In genomic region chr14:16366986-16367385, GRCm38 (mm10) we compare ENCODE assay signal across 10 mouse cellular contexts. TPM values are rescaled to one million over a fixed set of nuclear protein-coding genes. Genes with fewer than 3 reads are reported as not detected.
A peak's percentile ranks its signal among the peaks of the same experiment; 100 is the strongest.
DNase-seq lines count a peak whose midpoint lies in the region; ATAC-seq and TF ChIP-seq lines count a peak whose summit lies in the region.
"Had no signal": no experiment of that assay in that cellular context is flagged by ENCODE, and none has a peak within 500 bp of the region (broad histone marks: within the 10 kb centered on the region; RNA-seq: fewer than 3 reads in every experiment).

No protein-coding gene starts in this region.

- 0 out of 2 replicates have a peak overlapping the region, but pooled peaks have one; percentile 99 for H3K27ac ChIP-seq in heart, embryonic 10.5 days
- H3K27ac ChIP-seq in forebrain, postnatal 0 days (ENCODE audit: low read depth, low read length): no peak overlapping the region
- peak overlapping the region; percentile 96 for H3K27ac ChIP-seq in liver, embryonic 15.5 days (replicated peaks)

- ATAC-seq in forebrain, postnatal 0 days: no peak
- no peak for ATAC-seq in liver, embryonic 15.5 days (ENCODE audit: insufficient read depth)

- no peaks in the 10 kb centered on the region for H3K9me3 ChIP-seq in heart, embryonic 10.5 days
- H3K9me3 ChIP-seq in forebrain, postnatal 0 days (ENCODE audit: low read length): no peaks in the 10 kb centered on the region
- H3K9me3 ChIP-seq in liver, embryonic 15.5 days (replicated peaks): no peaks in the 10 kb centered on the region
- H3K9me3 ChIP-seq: G1E had no signal

- 50% methylated on average over 2 of the region's 2 CpGs for WGBS in heart, embryonic 10.5 days
- WGBS in forebrain, postnatal 0 days: 35% methylated on average over 2 of the region's 2 CpGs
- 24% methylated on average over 2 of the region's 2 CpGs for WGBS in liver, embryonic 15.5 days (ENCODE audit: insufficient replicate concordance)

- peak overlapping the region; percentile 28; the same call in 1 of the 2 replicates for H3K9ac ChIP-seq in forebrain, postnatal 0 days
- H3K9ac ChIP-seq in liver, embryonic 15.5 days: peak overlapping the region; percentile 98

- no peaks in the 10 kb centered on the region for H3K27me3 ChIP-seq in heart, embryonic 10.5 days (ENCODE audit: insufficient read depth, poor library complexity, severe bottlenecking)
- H3K27me3 ChIP-seq in forebrain, postnatal 0 days (ENCODE audit: insufficient read depth, low read length): no peaks in the 10 kb centered on the region
- H3K27me3 ChIP-seq in liver, embryonic 15.5 days: no peaks in the 10 kb centered on the region

- intact Hi-C loops in heart, postnatal 10 days (cut with DNase I): loop anchor here (5.0 kb wide), 2 partner anchors 50 to 1665 kb away; partner anchors contain the start of gene Slc4a7

- H3K4me3 ChIP-seq in heart, embryonic 10.5 days: peak overlapping the region; percentile 95
- H3K4me3 ChIP-seq in forebrain, postnatal 0 days (ENCODE audit: low read depth, low read length): peak overlapping the region; percentile 82
- H3K4me3 ChIP-seq in liver, embryonic 15.5 days (replicated peaks): peak overlapping the region; percentile 94

- H3K4me1 ChIP-seq in heart, embryonic 10.5 days: peaks cover 14% of the 10 kb centered on the region
- H3K4me1 ChIP-seq in forebrain, postnatal 0 days (ENCODE audit: insufficient read depth): peaks cover 11% of the 10 kb centered on the region; the same call in 1 of the 2 replicates
- H3K4me1 ChIP-seq in liver, embryonic 15.5 days (replicated peaks): peaks cover 42% of the 10 kb centered on the region

- peak; percentile 27; the same call in 1 of the 2 replicates for TF ChIP-seq CTCF in forebrain, postnatal 0 days (IDR thresholded peaks at IDR 0.05; ENCODE audit: low read depth)

- DNase-seq in heart, embryonic 10.5 days (ENCODE audit: low spot score): no peak
- no peak for DNase-seq in heart, postnatal 10 days
- peak; percentile 15 to 18 for DNase-seq in B cell, adult 2 months
- no peak for DNase-seq in forebrain, postnatal 0 days
- no peak for DNase-seq in adrenal gland, adult 2 months
- DNase-seq in right cerebral cortex, postnatal 4 days: no peak
- no peak for DNase-seq in adrenal gland, postnatal 4 days (ENCODE audit: low spot score in 2 of 2)
- DNase-seq: embryo, embryonic 11 days had no signal

- 0 out of 2 replicates have a peak, but pooled peaks cover 4% of the 10 kb centered on the region for H3K36me3 ChIP-seq in heart, embryonic 10.5 days
- no peaks in the 10 kb centered on the region for H3K36me3 ChIP-seq in forebrain, postnatal 0 days (ENCODE audit: insufficient read depth)
- H3K36me3 ChIP-seq in liver, embryonic 15.5 days (replicated peaks): no peaks in the 10 kb centered on the region

- H3K4me2 ChIP-seq in forebrain, postnatal 0 days (ENCODE audit: low read depth): peak overlapping the region; percentile 85
- H3K4me2 ChIP-seq in liver, embryonic 15.5 days: peak overlapping the region; percentile 80

RNA-seq across cellular contexts. Expression of gene Top2b, which starts 2.0 kb away (rescaled TPM):
- 39.3 and 49.6 TPM in 2 replicates for polyA plus RNA-seq in heart, embryonic 10.5 days (2016; fragmentation: Nextera tagmentation; extraction: Ambion mirVana)
- 100 to 1,000 TPM in 1 of 2 experiments, 10 to 100 TPM in 1; 96.3 to 108 TPM for total RNA-seq in heart, postnatal 10 days (2021)
- 173 and 198 TPM in 2 replicates for total RNA-seq in forebrain, postnatal 0 days (2014; rRNA removed)
- polyA plus RNA-seq in forebrain, postnatal 0 days (2015; fragmentation: Nextera tagmentation; extraction: Ambion mirVana): 45.0 and 52.8 TPM in 2 replicates
- 13.2 and 14.1 TPM in 2 replicates for polyA plus RNA-seq in liver, embryonic 15.5 days (2015; fragmentation: Nextera tagmentation; extraction: Ambion mirVana)
- total RNA-seq in adrenal gland, adult 2 months (2021): 10 to 100 TPM; 68.7 to 80.1 TPM
- 4.3 and 5.6 TPM in 2 replicates for polyA plus RNA-seq in adrenal gland, adult 2 months (2012; rRNA removed)
- 100 to 1,000 TPM; 111 to 119 TPM for total RNA-seq in adrenal gland, postnatal 4 days (2021)

Comparison
In these comparisons a context has a peak if more than half of its experiments do, and no peak if none do; other contexts are left out.
1. DNase-seq: peak in B cell, adult 2 months (2 of 2); none in heart, embryonic 10.5 days (single experiment), heart, postnatal 10 days (0 of 2), forebrain, postnatal 0 days (single experiment), adrenal gland, adult 2 months (single experiment), right cerebral cortex, postnatal 4 days (single experiment) and adrenal gland, postnatal 4 days (0 of 2).
2. Peak in every context shown above with its lines, with median percentiles within 50 percentile points of each other: H3K4me3 ChIP-seq.